Mouse (Mus musculus): ENCODE measurements around the gene Sgpl1. TPM values are rescaled to one million over a fixed set of nuclear protein-coding genes. Genes with fewer than 3 reads are reported as not detected.

Gene Sgpl1
- 10 to 100 TPM; 13.2 to 16.7 TPM for total RNA-seq (2021)
- 13.2 and 18.2 TPM in 2 replicates for polyA plus RNA-seq (2012; rRNA removed)
- long read RNA-seq, full-length matches to known transcripts = 11 of 16 reads
- long read RNA-seq, partial matches to known transcripts = 1 of 16 reads
- long read RNA-seq, other reads (novel, unspliced or antisense) = 4 of 16 reads

DNA sequence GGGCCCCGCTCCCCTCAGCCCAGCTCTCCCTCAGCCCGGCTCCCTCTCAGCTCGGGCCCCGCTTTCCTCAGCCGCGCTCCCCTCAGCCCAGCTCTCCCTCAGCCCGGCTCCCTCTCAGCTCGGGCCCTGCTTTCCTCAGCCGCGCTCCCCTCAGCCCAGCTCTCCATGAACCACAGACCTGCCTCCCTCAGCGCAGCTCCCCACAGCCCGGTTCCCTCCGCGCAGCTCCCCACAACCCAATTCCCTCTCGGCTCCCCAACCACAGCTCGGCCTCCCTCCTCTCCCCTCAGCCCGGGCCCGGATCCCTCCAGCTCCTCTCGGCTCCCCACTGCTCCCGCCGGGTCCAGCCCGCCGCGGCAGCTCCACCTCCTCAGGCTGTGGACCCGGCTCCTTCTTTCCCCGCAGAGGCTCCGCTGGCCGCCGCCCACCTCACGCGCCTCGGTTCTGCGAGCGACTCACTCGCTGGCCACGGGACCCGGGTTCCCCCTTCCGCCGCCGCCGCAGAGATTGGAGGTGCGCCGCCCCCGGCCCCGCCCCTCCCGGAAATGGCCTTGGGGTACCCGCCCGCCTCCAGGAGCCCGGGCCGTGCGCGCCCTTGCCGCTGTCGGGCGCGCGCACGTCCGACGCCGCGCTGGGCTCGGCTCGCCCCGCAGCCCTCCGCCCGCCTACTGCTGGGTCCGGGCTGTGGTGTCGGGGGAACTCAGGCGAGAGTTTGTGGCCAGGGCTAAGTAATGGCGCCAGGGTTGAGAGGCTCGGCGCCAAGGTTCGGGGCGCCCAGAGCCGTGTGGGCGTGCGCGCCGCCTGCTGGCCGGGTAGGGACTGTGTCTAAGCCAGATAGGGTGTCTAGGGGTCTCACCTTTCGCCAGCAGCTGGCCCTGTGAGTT, at the start of gene Sgpl1:
Gene Sgpl1 (minus strand): TSS at position 547 of the 884 bp plus-strand sequence.
- peak; percentile 90 to 92 for DNase-seq
- intact Hi-C loops (cut with DNase I) = no loop called here
- H3K4me3 ChIP-seq = peak within 1 kb of the TSS; percentile 69

GRCm38 (mm10) chr10:61195718-61196291, 48.3 kb upstream of the Sgpl1 start:
- intact Hi-C loops (cut with DNase I) = loop anchor here (5.0 to 10.0 kb wide), 2 partner anchors 409 to 461 kb away; no protein-coding TSS in a partner anchor
- no peak for DNase-seq
- H3K27ac ChIP-seq = no peak overlapping the region

More for the DNA sequence above, at the start of gene Sgpl1:
- Histone ChIP-seq H3K4me1 (ENCODE audit: control insufficient read depth, insufficient read depth, low read length) (peaks cover 3% of the 10 kb centered on the region), H3K36me3 (ENCODE audit: control insufficient read depth, insufficient read depth, low read length) (peaks cover 2% of the 10 kb centered on the region; the same call in 1 of the 2 replicates), H3K27me3 (ENCODE audit: control insufficient read depth, insufficient read depth, low read length) (no peaks in the 10 kb centered on the region), H3K27ac (peak within 1 kb of the TSS; percentile 95), H3K9ac (ENCODE audit: low read depth, low read length) (peak within 1 kb of the TSS; percentile 92), H3K79me2 (replicated peaks; ENCODE audit: control insufficient read depth, insufficient read depth, low read length) (no peaks in the 10 kb centered on the region; the same call in 1 of the 2 replicates)
- TF ChIP-seq CTCF (IDR thresholded peaks at IDR 0.05) = peak; percentile 84
- TF ChIP-seq POLR2A (IDR thresholded peaks at IDR 0.05; ENCODE audit: insufficient read depth, low read depth, low read length) = peak; percentile 67
- TF ChIP-seq EP300 (IDR thresholded peaks at IDR 0.05; ENCODE audit: insufficient read depth, low read depth, low read length) = no peak
- under 1% methylated on average over 81 of the region's 82 CpGs for WGBS

GRCm38 (mm10) chr10:61195216-61195615, 47.7 kb upstream of the Sgpl1 start:
- H3K36me3 ChIP-seq (ENCODE audit: control insufficient read depth, insufficient read depth, low read length) = no peaks in the 10 kb centered on the region
- no peak overlapping the region for H3K4me3 ChIP-seq
- no peaks in the 10 kb centered on the region for H3K27me3 ChIP-seq (ENCODE audit: control insufficient read depth, insufficient read depth, low read length)
- no peaks in the 10 kb centered on the region for H3K79me2 ChIP-seq (replicated peaks; ENCODE audit: control insufficient read depth, insufficient read depth, low read length)
- H3K27ac ChIP-seq = no peak overlapping the region
- H3K9ac ChIP-seq (ENCODE audit: low read depth, low read length) = no peak overlapping the region
- no peak for DNase-seq
- TF ChIP-seq EP300 (IDR thresholded peaks at IDR 0.05; ENCODE audit: insufficient read depth, low read depth, low read length) (no peak), POLR2A (IDR thresholded peaks at IDR 0.05; ENCODE audit: insufficient read depth, low read depth, low read length) (no peak), CTCF (IDR thresholded peaks at IDR 0.05) (no peak)
- intact Hi-C loops (cut with DNase I) = loop anchor here (5.0 to 10.0 kb wide), 2 partner anchors 410 to 462 kb away; no protein-coding TSS in a partner anchor
- 47% methylated on average over 8 of the region's 8 CpGs for WGBS
- peaks cover 1% of the 10 kb centered on the region; the same call in 1 of the 2 replicates for H3K4me1 ChIP-seq (ENCODE audit: control insufficient read depth, insufficient read depth, low read length)

More at GRCm38 (mm10) chr10:61195718-61196291, 48.3 kb upstream of the Sgpl1 start:
- Histone ChIP-seq H3K9ac (ENCODE audit: low read depth, low read length) (no peak overlapping the region), H3K4me3 (no peak overlapping the region), H3K4me1 (ENCODE audit: control insufficient read depth, insufficient read depth, low read length) (peaks cover 1% of the 10 kb centered on the region; the same call in 1 of the 2 replicates), H3K27me3 (ENCODE audit: control insufficient read depth, insufficient read depth, low read length) (no peaks in the 10 kb centered on the region), H3K79me2 (replicated peaks; ENCODE audit: control insufficient read depth, insufficient read depth, low read length) (no peaks in the 10 kb centered on the region), H3K36me3 (ENCODE audit: control insufficient read depth, insufficient read depth, low read length) (no peaks in the 10 kb centered on the region)
- no peak for TF ChIP-seq EP300 (IDR thresholded peaks at IDR 0.05; ENCODE audit: insufficient read depth, low read depth, low read length)
- TF ChIP-seq POLR2A (IDR thresholded peaks at IDR 0.05; ENCODE audit: insufficient read depth, low read depth, low read length) = no peak
- TF ChIP-seq CTCF (IDR thresholded peaks at IDR 0.05) = no peak
- whole genome bisulfite sequencing = 70% methylated on average over 5 of the region's 5 CpGs

- no peak overlapping the region for H3K4me3 ChIP-seq
- no peak overlapping the region for H3K9ac ChIP-seq (ENCODE audit: low read depth, low read length)
- peaks cover 1% of the 10 kb centered on the region; the same call in 1 of the 2 replicates for H3K4me1 ChIP-seq (ENCODE audit: control insufficient read depth, insufficient read depth, low read length)
- intact Hi-C loops (cut with DNase I) = loop anchor here (5.0 to 10.0 kb wide), 2 partner anchors 410 to 463 kb away; no protein-coding TSS in a partner anchor
- H3K27me3 ChIP-seq (ENCODE audit: control insufficient read depth, insufficient read depth, low read length) = no peaks in the 10 kb centered on the region
- DNase-seq = peak in 1 of 2 experiments; percentile 24
- no peak overlapping the region for H3K27ac ChIP-seq
- no peaks in the 10 kb centered on the region for H3K36me3 ChIP-seq (ENCODE audit: control insufficient read depth, insufficient read depth, low read length)
- WGBS = 70% methylated on average over 9 of the region's 9 CpGs
- TF ChIP-seq EP300 (IDR thresholded peaks at IDR 0.05; ENCODE audit: insufficient read depth, low read depth, low read length) (no peak), CTCF (IDR thresholded peaks at IDR 0.05) (no peak), POLR2A (IDR thresholded peaks at IDR 0.05; ENCODE audit: insufficient read depth, low read depth, low read length) (no peak)
- no peaks in the 10 kb centered on the region for H3K79me2 ChIP-seq (replicated peaks; ENCODE audit: control insufficient read depth, insufficient read depth, low read length)
These were observed 47.1 kb upstream of the Sgpl1 start for GRCm38 (mm10) chr10:61194611-61195010.

- no peak overlapping the region for H3K9ac ChIP-seq (ENCODE audit: low read depth, low read length)
- no peaks in the 10 kb centered on the region for H3K36me3 ChIP-seq (ENCODE audit: control insufficient read depth, insufficient read depth, low read length)
- no peak overlapping the region for H3K27ac ChIP-seq
- no peaks in the 10 kb centered on the region for H3K79me2 ChIP-seq (replicated peaks; ENCODE audit: control insufficient read depth, insufficient read depth, low read length)
- intact Hi-C loops (cut with DNase I) = no loop called here
- H3K4me1 ChIP-seq (ENCODE audit: control insufficient read depth, insufficient read depth, low read length) = no peaks in the 10 kb centered on the region
- WGBS = 60% methylated on average over 3 of the region's 3 CpGs
- H3K27me3 ChIP-seq (ENCODE audit: control insufficient read depth, insufficient read depth, low read length) = no peaks in the 10 kb centered on the region
- no peak for DNase-seq
- H3K4me3 ChIP-seq = no peak overlapping the region
- TF ChIP-seq POLR2A (IDR thresholded peaks at IDR 0.05; ENCODE audit: insufficient read depth, low read depth, low read length) = no peak
These were observed 40.5 kb upstream of the Sgpl1 start for GRCm38 (mm10) chr10:61188010-61188409.
